Mouse (Mus musculus): ENCODE measurements around the gene Glt28d2. TPM values are rescaled to one million over a fixed set of nuclear protein-coding genes. Genes with fewer than 3 reads are reported as not detected.
A peak's percentile ranks its signal among the peaks of the same experiment; 100 is the strongest.

Gene Glt28d2
- polyA plus RNA-seq, 1 experiment from 2014 or later = 0.13 TPM

GRCm38 (mm10) chr3:85914806-85915205, 27.5 kb upstream of the Glt28d2 start:
- no peak for ATAC-seq (replicated peaks)
- WGBS = 90% methylated on average over 6 of the region's 6 CpGs

GRCm38 (mm10) chr3:85907136-85907535, 19.8 kb upstream of the Glt28d2 start:
- Histone ChIP-seq H3K36me3 (replicated peaks) (no peaks in the 10 kb centered on the region), H3K4me1 (no peaks in the 10 kb centered on the region), H3K9me3 (no peaks in the 10 kb centered on the region), H3K4me3 (no peak overlapping the region), H3K27me3 (replicated peaks) (no peaks in the 10 kb centered on the region), H3K27ac (no peak overlapping the region), H3K9ac (no peak overlapping the region), H3K4me2 (no peak overlapping the region)
- WGBS = 84% methylated on average over 7 of the region's 7 CpGs
- no peak for ATAC-seq (replicated peaks)

More at GRCm38 (mm10) chr3:85914806-85915205, 27.5 kb upstream of the Glt28d2 start:
- no peaks in the 10 kb centered on the region for H3K4me1 ChIP-seq
- no peaks in the 10 kb centered on the region for H3K9me3 ChIP-seq
- no peak overlapping the region for H3K27ac ChIP-seq
- no peak overlapping the region for H3K4me2 ChIP-seq
- no peaks in the 10 kb centered on the region for H3K27me3 ChIP-seq (replicated peaks)
- H3K4me3 ChIP-seq = no peak overlapping the region
- no peak overlapping the region for H3K9ac ChIP-seq
- H3K36me3 ChIP-seq (replicated peaks) = no peaks in the 10 kb centered on the region

GRCm38 (mm10) chr3:85904371-85904770, 17.1 kb upstream of the Glt28d2 start:
- H3K9me3 ChIP-seq = no peaks in the 10 kb centered on the region
- H3K36me3 ChIP-seq (replicated peaks) = no peaks in the 10 kb centered on the region
- no peaks in the 10 kb centered on the region for H3K4me1 ChIP-seq
- no peak overlapping the region for H3K27ac ChIP-seq
- ATAC-seq (replicated peaks) = no peak
- H3K4me2 ChIP-seq = no peak overlapping the region
- H3K27me3 ChIP-seq (replicated peaks) = no peaks in the 10 kb centered on the region
- H3K4me3 ChIP-seq = no peak overlapping the region
- no peak overlapping the region for H3K9ac ChIP-seq

- H3K9me3 ChIP-seq = no peaks in the 10 kb centered on the region
- H3K27me3 ChIP-seq (replicated peaks) = no peaks in the 10 kb centered on the region
- no peak overlapping the region for H3K27ac ChIP-seq
- H3K4me3 ChIP-seq = no peak overlapping the region
- ATAC-seq (replicated peaks) = no peak
- no peak overlapping the region for H3K9ac ChIP-seq
- WGBS = 96% methylated on average over 5 of the region's 5 CpGs
- no peak overlapping the region for H3K4me2 ChIP-seq
- no peaks in the 10 kb centered on the region for H3K4me1 ChIP-seq
- no peaks in the 10 kb centered on the region for H3K36me3 ChIP-seq (replicated peaks)
Measured at GRCm38 (mm10) chr3:85895020-85895419, 7.7 kb upstream of the Glt28d2 start.

GRCm38 (mm10) chr3:85891571-85891970, 4.3 kb upstream of the Glt28d2 start:
- no peak overlapping the region for H3K27ac ChIP-seq
- no peaks in the 10 kb centered on the region for H3K9me3 ChIP-seq
- H3K27me3 ChIP-seq (replicated peaks) = peaks cover 22% of the 10 kb centered on the region
- H3K4me2 ChIP-seq = no peak overlapping the region
- H3K4me3 ChIP-seq = no peak overlapping the region
- no peaks in the 10 kb centered on the region for H3K36me3 ChIP-seq (replicated peaks)
- no peak for ATAC-seq (replicated peaks)
- H3K9ac ChIP-seq = no peak overlapping the region
- 67% methylated on average over 1 of the region's 1 CpGs for WGBS
- H3K4me1 ChIP-seq = peaks cover 19% of the 10 kb centered on the region

- Histone ChIP-seq H3K27me3 (replicated peaks) (peaks cover 30% of the 10 kb centered on the region), H3K4me3 (peak overlapping the region; percentile 51; the same call in 1 of the 2 replicates), H3K27ac (no peak overlapping the region), H3K9me3 (no peaks in the 10 kb centered on the region), H3K4me1 (peaks cover 20% of the 10 kb centered on the region), H3K4me2 (peak overlapping the region; percentile 94), H3K9ac (no peak overlapping the region), H3K36me3 (replicated peaks) (no peaks in the 10 kb centered on the region)
- WGBS = 13% methylated on average over 11 of the region's 11 CpGs
- ATAC-seq (replicated peaks) = no peak
Measured at GRCm38 (mm10) chr3:85888221-85888671, 930 bp upstream of the Glt28d2 start.

GRCm38 (mm10) chr3:85886636-85887238, 579 bp downstream of the Glt28d2 start:
- H3K4me3 ChIP-seq = peak overlapping the region; percentile 51
- peaks cover 30% of the 10 kb centered on the region for H3K27me3 ChIP-seq (replicated peaks)
- H3K9me3 ChIP-seq = no peaks in the 10 kb centered on the region
- peak overlapping the region; percentile 94 for H3K4me2 ChIP-seq
- no peak overlapping the region for H3K27ac ChIP-seq
- peak overlapping the region; percentile 12; the same call in 1 of the 2 replicates for H3K9ac ChIP-seq
- H3K36me3 ChIP-seq (replicated peaks) = no peaks in the 10 kb centered on the region
- H3K4me1 ChIP-seq = peaks cover 20% of the 10 kb centered on the region
- 3% methylated on average over 22 of the region's 22 CpGs for WGBS
- no peak; the same call in 1 of the 2 replicates for ATAC-seq (replicated peaks)

GRCm38 (mm10) chr3:85885906-85886305, 1.4 kb downstream of the Glt28d2 start:
- Histone ChIP-seq H3K4me3 (no peak overlapping the region), H3K9ac (no peak overlapping the region), H3K36me3 (replicated peaks) (no peaks in the 10 kb centered on the region), H3K4me2 (no peak overlapping the region), H3K27ac (no peak overlapping the region), H3K4me1 (peaks cover 20% of the 10 kb centered on the region), H3K27me3 (replicated peaks) (peaks cover 30% of the 10 kb centered on the region), H3K9me3 (no peaks in the 10 kb centered on the region)
- ATAC-seq (replicated peaks) = no peak
- 63% methylated on average over 1 of the region's 1 CpGs for WGBS

- no peak overlapping the region for H3K4me3 ChIP-seq
- no peak overlapping the region for H3K9ac ChIP-seq
- no peak overlapping the region for H3K4me2 ChIP-seq
- H3K27ac ChIP-seq = no peak overlapping the region
- H3K27me3 ChIP-seq (replicated peaks) = no peaks in the 10 kb centered on the region
- H3K36me3 ChIP-seq (replicated peaks) = no peaks in the 10 kb centered on the region
- no peak for ATAC-seq (replicated peaks)
- 96% methylated on average over 2 of the region's 2 CpGs for WGBS
- H3K9me3 ChIP-seq = no peaks in the 10 kb centered on the region
- H3K4me1 ChIP-seq = no peaks in the 10 kb centered on the region
Measured at GRCm38 (mm10) chr3:85880687-85881086, 6.6 kb downstream of the Glt28d2 start.

- no peaks in the 10 kb centered on the region for H3K36me3 ChIP-seq (replicated peaks)
- H3K4me1 ChIP-seq = no peaks in the 10 kb centered on the region
- H3K9ac ChIP-seq = no peak overlapping the region
- H3K9me3 ChIP-seq = no peaks in the 10 kb centered on the region
- H3K27ac ChIP-seq = no peak overlapping the region
- H3K27me3 ChIP-seq (replicated peaks) = no peaks in the 10 kb centered on the region
- WGBS = 94% methylated on average over 8 of the region's 8 CpGs
- H3K4me3 ChIP-seq = no peak overlapping the region
- ATAC-seq (replicated peaks) = no peak
- H3K4me2 ChIP-seq = no peak overlapping the region
Measured at GRCm38 (mm10) chr3:85880068-85880467, 7.2 kb downstream of the Glt28d2 start.

GRCm38 (mm10) chr3:85878911-85879310, 8.4 kb downstream of the Glt28d2 start:
- ATAC-seq (replicated peaks) = no peak
- no peak overlapping the region for H3K27ac ChIP-seq
- H3K4me2 ChIP-seq = no peak overlapping the region
- no peaks in the 10 kb centered on the region for H3K27me3 ChIP-seq (replicated peaks)
- no peaks in the 10 kb centered on the region for H3K4me1 ChIP-seq
- no peaks in the 10 kb centered on the region for H3K36me3 ChIP-seq (replicated peaks)
- 88% methylated on average over 5 of the region's 5 CpGs for WGBS
- H3K9ac ChIP-seq = no peak overlapping the region
- H3K9me3 ChIP-seq = no peaks in the 10 kb centered on the region
- no peak overlapping the region for H3K4me3 ChIP-seq

GRCm38 (mm10) chr3:85863996-85864395, 23.3 kb downstream of the Glt28d2 start:
- ATAC-seq (replicated peaks) = no peak
- H3K4me2 ChIP-seq = no peak overlapping the region

GRCm38 (mm10) chr3:85862886-85863285, 24.4 kb downstream of the Glt28d2 start:
- Histone ChIP-seq H3K9me3 (no peaks in the 10 kb centered on the region), H3K27ac (no peak overlapping the region), H3K4me3 (no peak overlapping the region), H3K4me2 (no peak overlapping the region), H3K9ac (no peak overlapping the region), H3K4me1 (no peaks in the 10 kb centered on the region), H3K36me3 (replicated peaks) (no peaks in the 10 kb centered on the region), H3K27me3 (replicated peaks) (no peaks in the 10 kb centered on the region)
- no peak for ATAC-seq (replicated peaks)
- 90% methylated on average over 2 of the region's 2 CpGs for WGBS

More at GRCm38 (mm10) chr3:85863996-85864395, 23.3 kb downstream of the Glt28d2 start:
- Histone ChIP-seq H3K36me3 (replicated peaks) (no peaks in the 10 kb centered on the region), H3K27ac (no peak overlapping the region), H3K9me3 (no peaks in the 10 kb centered on the region), H3K27me3 (replicated peaks) (no peaks in the 10 kb centered on the region), H3K9ac (no peak overlapping the region), H3K4me1 (no peaks in the 10 kb centered on the region), H3K4me3 (no peak overlapping the region)
- 19% methylated on average over 3 of the region's 3 CpGs for WGBS
